Mouse (Mus musculus): ENCODE measurements around the gene Bscl2.

GRCm38 (mm10) chr19:8798947-8799315, 38.3 kb upstream of the Bscl2 start:
- TF ChIP-seq CTCF (IDR thresholded peaks at IDR 0.05; ENCODE audit: low read depth, low read length) (no peak), POLR2A (IDR thresholded peaks at IDR 0.05; ENCODE audit: extremely low read depth, insufficient read depth, low read length) (no peak)

All from liver, adult 2 months (tissue).